Mouse (Mus musculus) limb, embryonic 15.5 days (tissue): ENCODE data around the gene Flna. TPM values are rescaled to one million over a fixed set of nuclear protein-coding genes. Genes with fewer than 3 reads are reported as not detected.

ENCODE experiments used
- microRNA-seq: library from miRNA; unstranded; fragments of <30 nt; microRNA quantifications from one replicate; pipeline ENCODE4, GENCODE M21; 2016
- polyA plus RNA-seq: library from polyadenylated mRNA; unstranded; fragments of >200 nt; fragmentation: Nextera tagmentation; extraction: Ambion mirVana; gene quantifications from 2 replicates; pipeline ENCODE4 v1.2.1, GENCODE M21; 2015

Flna gene
- polyA plus RNA-seq, 1 experiment from 2014 or later, result 248 TPM

Small RNA genes lying within 50 kb of the gene (microRNA-seq; reads per million reads assigned to microRNA genes)
- gene Mir7091, result 0.61 reads per million

Other genes starting within 250 kb of the Flna start
- gene Irak1, start 225.9 kb downstream of the Flna start, polyA plus RNA-seq, result 54.0 and 58.6 TPM in 2 replicates
- not detected in 2 replicates for gene Opn1mw, start 122.4 kb downstream of the Flna start, polyA plus RNA-seq
- 10.6 and 12.1 TPM in 2 replicates for gene Mecp2, start 114.5 kb downstream of the Flna start, polyA plus RNA-seq
- gene Tex28, start 82.0 kb downstream of the Flna start, polyA plus RNA-seq, result not detected in 2 replicates
- 0.08 TPM in 1 of 2 replicates, not detected in the other for gene Tktl1, start 72.6 kb downstream of the Flna start, polyA plus RNA-seq
- gene Emd, start 4.9 kb upstream of the Flna start, polyA plus RNA-seq, result 24.8 and 29.0 TPM in 2 replicates
- gene Rpl10, start 21.0 kb upstream of the Flna start, polyA plus RNA-seq, result 675 and 811 TPM in 2 replicates
- gene Taz, start 32.1 kb upstream of the Flna start, polyA plus RNA-seq, result 89.2 and 89.6 TPM in 2 replicates
- gene Dnase1l1, start 32.5 kb upstream of the Flna start, polyA plus RNA-seq, result 17.3 and 20.2 TPM in 2 replicates
- gene Atp6ap1, start 47.3 kb upstream of the Flna start, polyA plus RNA-seq, result 156 and 175 TPM in 2 replicates
- 203 and 211 TPM in 2 replicates for gene Gdi1, start 55.2 kb upstream of the Flna start, polyA plus RNA-seq
- gene Fam50a, start 63.2 kb upstream of the Flna start, polyA plus RNA-seq, result 62.6 and 67.7 TPM in 2 replicates
- 16.7 and 19.4 TPM in 2 replicates for gene Plxna3, start 79.2 kb upstream of the Flna start, polyA plus RNA-seq
- gene Lage3, start 103.8 kb upstream of the Flna start, polyA plus RNA-seq, result 89.8 and 90.3 TPM in 2 replicates
- gene Ubl4a, start 123.4 kb upstream of the Flna start, polyA plus RNA-seq, result 72.6 and 75.4 TPM in 2 replicates
- gene Slc10a3, start 123.5 kb upstream of the Flna start, polyA plus RNA-seq, result 21.9 and 22.6 TPM in 2 replicates
- gene Fam3a, start 143.5 kb upstream of the Flna start, polyA plus RNA-seq, result 43.8 and 47.4 TPM in 2 replicates
- 20.1 and 21.3 TPM in 2 replicates for gene Ikbkg, start 143.5 kb upstream of the Flna start, polyA plus RNA-seq
- gene G6pdx, start 179.4 kb upstream of the Flna start, polyA plus RNA-seq, result 66.8 and 67.2 TPM in 2 replicates
- gene Gm6880, start 231.6 kb upstream of the Flna start, polyA plus RNA-seq, result 1.1 and 2.2 TPM in 2 replicates